Mouse (Mus musculus) embryonic fibroblast, embryonic 13.5 days (primary cell): ENCODE measurements around the gene Shisa6. TPM values are rescaled to one million over a fixed set of nuclear protein-coding genes. Genes with fewer than 3 reads are reported as not detected.
A peak's percentile ranks its signal among the peaks of the same experiment; 100 is the strongest.

ENCODE experiments used
- H3K27ac ChIP-seq: 2 replicates; pipeline ENCODE4 v1.5.1; 2012; ENCODE audit warnings: low read length, control low read depth, inconsistent platforms; ENCODE audit not compliant: insufficient read depth
- H3K4me1 ChIP-seq: 2 replicates; pipeline ENCODE4 v1.6.1; 2011; ENCODE audit warnings: low read length; ENCODE audit not compliant: control insufficient read depth, insufficient read depth
- H3K4me3 ChIP-seq: 2 replicates; pipeline ENCODE4 v1.5.1; 2011; ENCODE audit warnings: mild to moderate bottlenecking, control low read depth, low read length; ENCODE audit not compliant: insufficient read depth
- CTCF ChIP-seq: IDR thresholded peaks from 2 replicates; pipeline ENCODE4 v1.5.1; 2011; ENCODE audit warnings: mild to moderate bottlenecking, control low read depth, low read length, moderate library complexity, borderline replicate concordance; ENCODE audit not compliant: insufficient read depth
- POLR2A ChIP-seq: IDR thresholded peaks from 2 replicates; pipeline ENCODE4 v1.6.1; 2011; ENCODE audit warnings: low read depth, mild to moderate bottlenecking, control low read depth, low read length, moderate library complexity
- polyA plus RNA-seq: library from polyadenylated mRNA; stranded (reverse); fragments of >200 nt; gene quantifications from 2 replicates; pipeline ENCODE4 v1.2.4, GENCODE M21; 2011; ENCODE audit warnings: low read depth; ENCODE audit not compliant: missing spikeins, insufficient read length

The Shisa6 gene
- polyA plus RNA-seq, 1 experiment: 1.7 TPM

GRCm38 (mm10) chr11:66359811-66360210 lies 166.0 kb downstream of the Shisa6 start:
- no peak overlapping the region for H3K4me3 ChIP-seq
- peaks cover 4% of the 10 kb centered on the region for H3K4me1 ChIP-seq
- no peak for TF ChIP-seq CTCF
- peak overlapping the region; percentile 81 for H3K27ac ChIP-seq

- no peak overlapping the region for H3K4me3 ChIP-seq
- H3K27ac ChIP-seq: no peak overlapping the region
- no peak for TF ChIP-seq CTCF
- TF ChIP-seq POLR2A: no peak
- peaks cover 3% of the 10 kb centered on the region; the same call in 1 of the 2 replicates for H3K4me1 ChIP-seq
Observed at GRCm38 (mm10) chr11:66344822-66345221, 180.9 kb downstream of the Shisa6 start.

DNA sequence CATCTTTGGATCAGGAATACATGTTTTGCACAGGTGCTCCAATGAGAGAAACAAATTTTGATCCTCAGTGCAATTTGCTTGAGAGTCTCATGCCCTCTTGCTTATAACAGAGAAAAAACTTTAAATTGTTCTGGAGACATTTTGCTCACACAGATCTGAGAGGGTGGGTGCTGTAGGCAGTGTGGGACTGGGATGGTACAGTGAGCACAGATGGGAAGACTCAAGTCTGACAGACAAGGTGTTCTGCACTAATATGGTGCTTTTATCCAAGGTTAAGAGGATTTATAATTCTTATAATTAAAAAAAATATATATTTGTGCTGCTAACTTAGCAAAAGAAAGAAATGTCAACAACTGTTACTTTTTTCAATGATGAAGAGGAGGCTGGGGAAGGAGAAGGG lies 189.5 kb downstream of the Shisa6 start:
- no peak for TF ChIP-seq CTCF
- no peak for TF ChIP-seq POLR2A
- Histone ChIP-seq H3K27ac (no peak overlapping the region), H3K4me3 (no peak overlapping the region), H3K4me1 (peaks cover 2% of the 10 kb centered on the region; the same call in 1 of the 2 replicates)

DNA sequence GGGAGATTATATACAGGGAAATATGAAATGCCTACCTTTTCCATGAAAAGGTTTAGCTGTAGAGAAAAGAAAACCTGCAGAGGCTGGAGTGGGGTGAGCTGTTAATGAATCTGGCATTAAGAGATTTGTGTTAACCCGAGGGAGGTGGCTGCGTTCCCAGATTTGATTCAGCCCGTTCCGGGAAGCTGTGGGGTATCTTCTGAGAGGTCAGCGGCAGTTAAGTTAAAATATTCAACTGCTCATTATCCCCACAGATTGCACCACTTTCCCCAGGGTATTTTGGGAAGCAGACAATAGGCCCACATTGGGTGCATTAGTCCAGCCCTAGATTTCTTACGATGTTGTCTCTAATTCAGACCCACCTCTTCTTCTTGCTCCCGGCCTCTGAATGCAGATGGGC lies 213.0 kb downstream of the Shisa6 start:
- Histone ChIP-seq H3K4me1 (no peaks in the 10 kb centered on the region), H3K4me3 (no peak overlapping the region), H3K27ac (no peak overlapping the region)
- no peak for TF ChIP-seq POLR2A

GRCm38 (mm10) chr11:66304396-66304795 lies 221.4 kb downstream of the Shisa6 start:
- no peak overlapping the region for H3K27ac ChIP-seq
- H3K4me3 ChIP-seq: no peak overlapping the region
- no peak for TF ChIP-seq CTCF
- no peak for TF ChIP-seq POLR2A
- H3K4me1 ChIP-seq: no peaks in the 10 kb centered on the region

DNA sequence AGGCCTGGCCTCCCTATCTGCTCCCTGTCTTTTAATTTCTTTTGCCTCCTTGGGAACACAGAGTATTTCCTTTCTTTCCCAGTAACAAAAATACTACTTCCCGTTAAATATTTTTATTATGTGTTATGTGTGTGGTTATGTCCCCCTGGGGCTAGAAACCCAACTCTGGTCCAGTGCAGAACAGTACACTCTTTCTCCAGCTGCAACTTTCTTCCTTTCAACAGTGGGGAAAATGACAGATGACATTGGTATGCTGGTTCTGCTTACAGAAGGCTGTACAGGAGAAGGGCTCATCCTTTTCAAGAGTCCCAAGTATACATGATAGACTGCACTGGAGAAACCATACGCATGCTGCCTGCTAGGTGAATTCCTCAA lies 251.1 kb downstream of the Shisa6 start:
- H3K27ac ChIP-seq: no peak overlapping the region
- no peak overlapping the region for H3K4me3 ChIP-seq
- no peaks in the 10 kb centered on the region for H3K4me1 ChIP-seq
- no peak for TF ChIP-seq CTCF
- TF ChIP-seq POLR2A: no peak

- Histone ChIP-seq H3K4me3 (no peak overlapping the region), H3K27ac (no peak overlapping the region), H3K4me1 (no peaks in the 10 kb centered on the region)
- TF ChIP-seq CTCF (no peak), POLR2A (no peak)
Observed at GRCm38 (mm10) chr11:66273904-66274706, 251.7 kb downstream of the Shisa6 start.

- no peak overlapping the region for H3K4me3 ChIP-seq
- no peak overlapping the region for H3K27ac ChIP-seq
- no peaks in the 10 kb centered on the region for H3K4me1 ChIP-seq
- TF ChIP-seq CTCF (no peak), POLR2A (no peak)
Observed at GRCm38 (mm10) chr11:66267029-66267428, 258.7 kb downstream of the Shisa6 start.

- TF ChIP-seq CTCF: no peak
- no peak for TF ChIP-seq POLR2A
- Histone ChIP-seq H3K4me3 (no peak overlapping the region), H3K27ac (no peak overlapping the region), H3K4me1 (no peaks in the 10 kb centered on the region)
Observed at GRCm38 (mm10) chr11:66265336-66265990, 260.3 kb downstream of the Shisa6 start.

GRCm38 (mm10) chr11:66260205-66260604 lies 265.6 kb downstream of the Shisa6 start:
- Histone ChIP-seq H3K27ac (no peak overlapping the region), H3K4me1 (no peaks in the 10 kb centered on the region), H3K4me3 (no peak overlapping the region)
- TF ChIP-seq POLR2A (no peak), CTCF (no peak)

DNA sequence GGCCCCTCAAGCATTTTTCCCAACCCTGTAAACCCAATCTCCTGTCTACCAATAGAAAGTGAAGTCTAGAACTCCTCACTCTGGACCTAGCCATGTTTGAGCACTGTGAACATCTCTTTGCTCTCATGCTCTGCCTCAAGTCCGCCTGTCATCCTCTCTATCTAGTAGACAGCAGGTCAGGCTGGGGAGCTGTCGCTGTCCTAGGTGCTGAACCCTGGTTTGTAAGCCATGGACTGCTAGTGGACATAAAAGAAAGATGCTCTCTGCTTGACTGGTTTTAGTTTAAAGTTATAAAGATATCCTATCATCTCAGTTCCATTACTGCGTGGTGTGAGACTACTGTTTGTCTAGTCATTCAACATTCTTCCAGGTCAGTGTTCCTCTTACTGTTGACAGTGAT lies 266.9 kb downstream of the Shisa6 start:
- no peaks in the 10 kb centered on the region for H3K4me1 ChIP-seq
- H3K27ac ChIP-seq: no peak overlapping the region
- H3K4me3 ChIP-seq: no peak overlapping the region
- TF ChIP-seq POLR2A: no peak
- TF ChIP-seq CTCF: no peak
